Mouse (Mus musculus) heart, adult 2 months (tissue): ENCODE results near the gene Itpr1.

Experiments used
- CTCF ChIP-seq: fragments of 200-600 bp; IDR thresholded peaks from 2 replicates; pipeline ENCODE4 v1.8.1; 2022; ENCODE audit warnings: antibody characterized with exemption, mild to moderate bottlenecking, moderate library complexity
- EP300 ChIP-seq: fragments of 200-500 bp; IDR thresholded peaks from 2 replicates; pipeline ENCODE4 v1.6.1; 2011; ENCODE audit warnings: low read depth, low read length, control low read depth; ENCODE audit not compliant: insufficient read depth
- POLR2A ChIP-seq: fragments of 200-500 bp; IDR thresholded peaks from 2 replicates; pipeline ENCODE4 v1.6.1; 2011; ENCODE audit warnings: mild to moderate bottlenecking, low read depth, low read length, control low read depth; ENCODE audit not compliant: insufficient read depth

DNA sequence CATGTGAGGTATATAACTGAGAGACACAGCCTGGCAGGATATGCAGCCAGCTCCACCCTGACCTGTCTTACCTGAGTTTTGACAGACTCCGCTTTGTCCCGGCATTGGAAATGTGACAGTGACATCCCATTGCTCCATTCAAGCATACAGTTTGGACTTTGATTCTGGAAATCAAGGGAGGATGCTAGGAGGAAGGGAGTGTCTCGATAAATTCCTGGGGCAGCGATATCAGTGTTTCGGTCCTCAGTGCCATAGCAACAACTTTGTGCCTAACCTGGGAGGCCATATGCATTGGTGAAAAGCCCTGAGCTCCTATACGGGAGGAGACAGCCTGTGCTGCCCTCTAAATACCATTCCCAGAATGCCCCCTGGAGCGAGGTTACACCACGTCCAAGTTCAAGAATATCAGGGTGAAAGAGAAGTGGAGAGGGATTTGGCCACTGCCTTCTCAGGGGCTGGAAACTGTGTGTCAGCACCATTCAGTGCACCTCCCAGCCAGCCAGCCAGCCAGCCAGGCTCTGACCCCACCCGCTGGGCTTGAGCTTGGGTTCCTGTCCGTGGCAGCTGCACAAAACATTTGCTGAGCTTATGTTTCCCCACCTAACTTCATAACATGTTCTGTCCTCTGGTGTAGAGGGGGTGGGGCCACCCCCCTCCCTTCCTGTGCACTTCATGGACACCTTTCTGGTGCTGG lies 319.7 kb downstream of the Itpr1 start:
- TF ChIP-seq EP300, result peak; percentile 68; the same call in 1 of the 2 replicates
- TF ChIP-seq POLR2A, result no peak
- no peak for TF ChIP-seq CTCF
